Mouse (Mus musculus) CH12.LX (cell line): ENCODE data around the gene Crip3. TPM values are rescaled to one million over a fixed set of nuclear protein-coding genes. Genes with fewer than 3 reads are reported as not detected.

Source experiments
- DNase-seq: peaks from one replicate; pipeline ENCODE4 v3.0.0-alpha.2; 2013; ENCODE audit errors: extremely low read depth
- H3K27ac ChIP-seq: 2 replicates; pipeline ENCODE4 v1.5.1; 2012; ENCODE audit warnings: low read depth, mild to moderate bottlenecking, control low read depth, moderate library complexity; ENCODE audit not compliant: insufficient read depth
- H3K27me3 ChIP-seq: replicated peaks from 2 replicates; pipeline ENCODE3; 2012; ENCODE audit warnings: inconsistent platforms
- H3K36me3 ChIP-seq, 2 experiments: replicated peaks in 1 of 2; 2 replicates each; pipeline versions ENCODE3 to v1.6.1; 2012; ENCODE audit warnings: inconsistent platforms in 1 of 2, low read length in 1 of 2, mild to moderate bottlenecking in 1 of 2, mixed read lengths in 1 of 2, moderate library complexity in 1 of 2; ENCODE audit not compliant: control insufficient read depth in 1 of 2, insufficient read depth in 1 of 2
- H3K4me1 ChIP-seq, 2 experiments: 2 replicates each; pipeline ENCODE4 v1.6.1; 2012; ENCODE audit warnings: inconsistent platforms in 1 of 2, moderate library complexity in 1 of 2; ENCODE audit not compliant: insufficient read depth in 2 of 2, control insufficient read depth in 1 of 2
- H3K4me2 ChIP-seq: 2 replicates; pipeline ENCODE4 v1.6.1; 2012; ENCODE audit warnings: low read depth, mild to moderate bottlenecking, control low read depth; ENCODE audit not compliant: poor library complexity, insufficient read depth, severe bottlenecking
- H3K4me3 ChIP-seq, 3 experiments: fragments of 150-350 bp in 1 of 3; sonication (generic) in 1 of 3; replicated peaks in 1 of 3; 2 replicates each; pipeline versions ENCODE3 to v1.5.1; 2011 to 2012; ENCODE audit warnings: low read depth in 2 of 3, low read length in 2 of 3, mild to moderate bottlenecking in 2 of 3, moderate library complexity in 2 of 3, control low read depth in 1 of 3, improper control_type of control experiment in 1 of 3, inconsistent platforms in 1 of 3, mixed read lengths in 1 of 3; ENCODE audit not compliant: poor library complexity in 1 of 3
- H3K79me2 ChIP-seq: replicated peaks from 2 replicates; pipeline ENCODE4 v1.6.1; 2012; ENCODE audit warnings: mild to moderate bottlenecking, moderate library complexity; ENCODE audit not compliant: control insufficient read depth, poor library complexity, insufficient read depth, severe bottlenecking; ENCODE audit errors: extremely low read depth
- H3K9ac ChIP-seq: 2 replicates; pipeline ENCODE4 v1.6.1; 2012; ENCODE audit warnings: low read depth, mild to moderate bottlenecking, control low read depth, moderate library complexity; ENCODE audit not compliant: insufficient read depth
- H3K9me3 ChIP-seq: replicated peaks from 2 replicates; pipeline ENCODE3; 2012; ENCODE audit warnings: low read length, inconsistent platforms, mixed read lengths
- BHLHE40 ChIP-seq: IDR thresholded peaks from 2 replicates; pipeline ENCODE4 v1.6.1; 2011; ENCODE audit warnings: mild to moderate bottlenecking, low read depth, low read length, improper control_type of control experiment
- CTCF ChIP-seq, 2 experiments: IDR thresholded peaks in 1 of 2; conservative IDR thresholded peaks in 1 of 2; 2 replicates each; pipeline ENCODE4 v1.5.1; 2011 to 2012; ENCODE audit warnings: low read depth in 2 of 2, low read length in 2 of 2, improper control_type of control experiment in 1 of 2, inconsistent platforms in 1 of 2, mild to moderate bottlenecking in 1 of 2, moderate library complexity in 1 of 2
- E2F4 ChIP-seq: IDR thresholded peaks from 2 replicates; pipeline ENCODE4 v1.6.1; 2011; ENCODE audit warnings: low read depth, low read length, improper control_type of control experiment; ENCODE audit not compliant: insufficient replicate concordance
- GABPA ChIP-seq: IDR thresholded peaks from 2 replicates; pipeline ENCODE4 v1.6.1; 2012; ENCODE audit warnings: low read depth, low read length, improper control_type of control experiment, inconsistent platforms; ENCODE audit not compliant: insufficient replicate concordance
- HCFC1 ChIP-seq: IDR thresholded peaks from 2 replicates; pipeline ENCODE4 v1.6.1; 2012; ENCODE audit warnings: low read depth, mild to moderate bottlenecking, inconsistent platforms, low read length, improper control_type of control experiment
- JUN ChIP-seq: IDR thresholded peaks from 2 replicates; pipeline ENCODE4 v1.6.1; 2011; ENCODE audit warnings: low read depth, mild to moderate bottlenecking, low read length, improper control_type of control experiment, moderate library complexity; ENCODE audit not compliant: insufficient read depth
- KAT2A ChIP-seq: IDR thresholded peaks from 2 replicates; pipeline ENCODE4 v1.6.1; 2012; ENCODE audit warnings: low read length, improper control_type of control experiment, inconsistent platforms; ENCODE audit not compliant: insufficient replicate concordance
- MEF2A ChIP-seq: IDR thresholded peaks from 2 replicates; pipeline ENCODE4 v1.6.1; 2014; ENCODE audit warnings: low read depth, mild to moderate bottlenecking, inconsistent platforms, low read length, improper control_type of control experiment, borderline replicate concordance
- NRF1 ChIP-seq: IDR thresholded peaks from 2 replicates; pipeline ENCODE4 v1.6.1; 2014; ENCODE audit warnings: low read depth, mild to moderate bottlenecking, inconsistent platforms, low read length, improper control_type of control experiment, moderate library complexity
- POLR2AphosphoS2 ChIP-seq: IDR thresholded peaks from 2 replicates; pipeline ENCODE4 v1.6.1; 2011; ENCODE audit warnings: low read depth, low read length, improper control_type of control experiment
- RAD21 ChIP-seq: IDR thresholded peaks from 2 replicates; pipeline ENCODE4 v1.6.1; 2011; ENCODE audit warnings: low read depth, mild to moderate bottlenecking, low read length, improper control_type of control experiment, moderate library complexity
- SMC3 ChIP-seq: IDR thresholded peaks from 2 replicates; pipeline ENCODE4 v1.6.1; 2011; ENCODE audit warnings: low read depth, low read length, improper control_type of control experiment
- TBP ChIP-seq: conservative IDR thresholded peaks from 2 replicates; pipeline ENCODE4 v1.6.1; 2011; ENCODE audit warnings: low read depth, low read length, improper control_type of control experiment
- dilution Hi-C: fragments of 300-500 bp; cut with MboI; formaldehyde crosslinking; loops from 2 replicates; pipeline ENCODE4 v1.14.3; 2020; ENCODE audit warnings: low sequenced_read_pairs; ENCODE audit not compliant: extremely low pct_unique_long_range_greater_than_20kb, extremely low pct_ligation_motif_present
- in situ Hi-C: fragments of 300-500 bp; cut with MboI; formaldehyde crosslinking; loops from 3 replicates; pipeline ENCODE4 v1.14.3; 2019; ENCODE audit warnings: low sequenced_read_pairs, low pct_ligation_motif_present, low pct_unique_long_range_greater_than_20kb, mixed read lengths
- polyA plus RNA-seq: library from polyadenylated mRNA; unstranded; fragments of >175 nt; gene quantifications from 2 replicates; pipeline ENCODE4 v1.2.1, GENCODE M21; 2012; ENCODE audit warnings: low read depth; ENCODE audit not compliant: insufficient read length
- total RNA-seq, 2 experiments: library from RNA; depleted of rRNA; stranded (reverse); fragments of 300-350 nt in 1 of 2; fragments of >200 nt in 1 of 2; gene quantifications; 2 replicates each; pipeline ENCODE4 v1.2.3; 2012 to 2014

Gene Crip3
- total and polyA plus RNA-seq, 3 experiments: not detected

DNA sequence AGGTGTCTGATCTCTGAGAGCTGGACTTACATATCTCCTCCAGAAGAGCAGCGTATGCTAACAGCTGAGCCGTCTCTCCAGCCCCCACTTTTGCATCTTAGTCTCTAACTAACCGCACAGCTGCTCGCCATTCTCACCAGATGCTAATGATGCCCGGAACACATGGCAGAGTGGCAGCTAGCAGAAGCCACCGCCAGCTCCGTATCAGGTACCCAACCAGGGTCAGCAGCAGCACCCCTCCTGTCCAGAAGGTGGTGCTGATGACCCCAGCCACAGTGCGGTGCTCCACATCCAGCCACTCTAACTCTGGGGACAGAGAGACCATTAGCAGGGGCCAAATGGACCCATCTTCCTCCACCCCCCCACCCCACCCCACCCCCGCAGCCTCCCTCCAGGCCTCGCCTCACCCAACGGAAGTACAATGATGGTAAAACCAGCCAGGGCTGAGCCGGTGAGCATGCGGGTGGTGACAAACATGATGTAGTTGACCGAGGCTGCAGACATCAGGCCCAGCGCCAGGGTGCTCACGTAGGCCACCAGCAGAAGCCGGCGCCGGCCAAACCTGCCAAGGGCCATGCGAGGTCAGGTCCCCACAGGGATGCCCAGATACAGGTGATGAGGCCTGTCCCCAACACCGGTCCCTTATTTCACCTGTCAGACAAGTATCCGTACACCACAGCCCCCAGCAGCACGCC is 8.1 kb downstream of the Crip3 start:
- no peak overlapping the region for H3K4me3 ChIP-seq
- no peaks in the 10 kb centered on the region for H3K9me3 ChIP-seq
- H3K9ac ChIP-seq: no peak overlapping the region
- no peak overlapping the region for H3K4me2 ChIP-seq
- in situ Hi-C loops: no loop called here
- H3K36me3 ChIP-seq: no peaks in the 10 kb centered on the region
- dilution Hi-C loops: no loop called here
- no peak overlapping the region for H3K27ac ChIP-seq
- peak in 1 of 2 experiments; percentile 68; a peak in 2 of 4 replicates for TF ChIP-seq CTCF (conservative IDR thresholded peaks at IDR 0.05 in 1 of 2, IDR thresholded peaks at IDR 0.05 in 1 of 2; ENCODE audit: low read depth in 2 of 2, low read length in 2 of 2)
- peak; percentile 64 for TF ChIP-seq SMC3
- TF ChIP-seq POLR2AphosphoS2: no peak
- TF ChIP-seq RAD21: peak; percentile 40
- DNase-seq: peak; percentile 6
- H3K4me1 ChIP-seq: no peaks in the 10 kb centered on the region
- H3K79me2 ChIP-seq: no peaks in the 10 kb centered on the region
- peaks cover 29% of the 10 kb centered on the region for H3K27me3 ChIP-seq

DNA sequence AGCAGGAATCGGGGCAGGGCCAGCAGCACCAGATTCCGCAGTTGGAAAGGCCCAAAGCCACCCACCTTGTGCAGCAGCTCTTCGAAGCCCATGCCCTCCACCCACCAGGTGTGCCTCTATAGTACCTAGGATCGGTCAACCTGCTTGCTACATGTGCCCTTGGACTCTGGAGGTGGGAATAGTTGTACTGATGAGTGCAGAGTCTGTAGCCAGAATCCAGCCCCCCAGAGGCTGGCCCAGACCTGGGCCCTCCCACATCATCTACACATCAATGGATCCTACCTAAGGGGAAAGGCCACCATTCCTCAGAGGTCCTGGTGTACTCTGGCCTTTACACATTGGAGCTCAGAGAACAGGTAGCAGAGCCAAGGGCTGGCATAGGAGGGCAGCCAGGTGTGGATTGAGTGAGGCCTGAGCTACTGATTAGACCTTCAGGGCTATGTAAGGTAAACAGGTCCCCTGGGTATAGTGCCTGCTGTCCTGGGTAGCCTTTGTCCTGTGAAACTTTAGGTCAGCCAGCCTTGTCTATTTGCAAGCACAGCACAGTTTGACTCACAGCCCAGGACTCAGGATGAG is 9.7 kb downstream of the Crip3 start, which contains the start of gene Slc22a7:
Gene Slc22a7 (minus strand): TSS at position 160 of the 576 bp plus-strand sequence.
- H3K79me2 ChIP-seq: no peaks in the 10 kb centered on the region
- H3K27ac ChIP-seq: no peak within 1 kb of the TSS
- no peaks in the 10 kb centered on the region for H3K9me3 ChIP-seq
- H3K4me3 ChIP-seq: no peak within 1 kb of the TSS
- in situ Hi-C loops (no loop called here), dilution Hi-C loops (no loop called here)
- H3K4me2 ChIP-seq: no peak within 1 kb of the TSS
- no peaks in the 10 kb centered on the region for H3K4me1 ChIP-seq
- TF ChIP-seq HCFC1 (no peak), E2F4 (no peak), MEF2A (no peak), POLR2AphosphoS2 (no peak), KAT2A (no peak), NRF1 (no peak), JUN (no peak), RAD21 (no peak), BHLHE40 (no peak), GABPA (no peak), TBP (no peak)
- no peaks in the 10 kb centered on the region for H3K36me3 ChIP-seq
- H3K27me3 ChIP-seq: peaks cover 39% of the 10 kb centered on the region
- H3K9ac ChIP-seq: no peak within 1 kb of the TSS
- no peak for DNase-seq
